Mouse (Mus musculus): ENCODE results near the gene Dlx1. TPM values are rescaled to one million over a fixed set of nuclear protein-coding genes. Genes with fewer than 3 reads are reported as not detected.

Dlx1 gene
- 10.4 and 16.8 TPM in 2 replicates for polyA plus RNA-seq (2021; fragmentation: Nextera tagmentation)
- long read RNA-seq, experiment 1, full-length matches to known transcripts: 41 of 65 reads
- long read RNA-seq, experiment 1, partial matches to known transcripts: 3 of 65 reads
- long read RNA-seq, experiment 1, other reads (novel, unspliced or antisense): 21 of 65 reads
- long read RNA-seq, experiment 2, full-length matches to known transcripts: 7 of 9 reads
- long read RNA-seq, experiment 2, partial matches to known transcripts: 1 of 9 reads
- long read RNA-seq, experiment 2, other reads (novel, unspliced or antisense): 1 of 9 reads

GRCm38 (mm10) chr2:71528014-71528713, at the start of gene Dlx1:
Gene Dlx1 (plus strand): TSS chr2:71528113.

GRCm38 (mm10) chr2:71546640-71547071, 18.7 kb downstream of the Dlx1 start, which contains the start of gene Dlx2:
Gene Dlx2 (minus strand): TSS chr2:71546754.

Other genes starting within 250 kb of the Dlx1 start
- gene Slc25a12, start 160.4 kb upstream of the Dlx1 start, polyA plus RNA-seq (2021; fragmentation: Nextera tagmentation): 120 and 145 TPM in 2 replicates
- gene Hat1, start 139.2 kb upstream of the Dlx1 start, polyA plus RNA-seq (2021; fragmentation: Nextera tagmentation): 23.9 and 26.3 TPM in 2 replicates
- 12.7 and 13.7 TPM in 2 replicates for gene Metap1d, start 74.8 kb upstream of the Dlx1 start, polyA plus RNA-seq (2021; fragmentation: Nextera tagmentation)
- gene Dlx2, start 18.6 kb downstream of the Dlx1 start, polyA plus RNA-seq (2021; fragmentation: Nextera tagmentation): 2.8 and 5.4 TPM in 2 replicates
- 2.6 and 3.7 TPM in 2 replicates for gene Itga6, start 217.5 kb downstream of the Dlx1 start, polyA plus RNA-seq (2021; fragmentation: Nextera tagmentation)